Mouse (Mus musculus) G1E (cell line): Measurements from ENCODE around the gene Terb2.

ENCODE experiments used
- CTCF ChIP-seq: IDR thresholded peaks from 2 replicates; pipeline ENCODE4 v1.5.1; 2012; ENCODE audit warnings: low read depth, low read length, inconsistent platforms, mixed read lengths
- GATA1 ChIP-seq: IDR thresholded peaks from 2 replicates; pipeline ENCODE4 v1.6.1; 2012; ENCODE audit warnings: borderline replicate concordance, low read length, inconsistent platforms, mixed read lengths
- POLR2AphosphoS5 ChIP-seq: IDR thresholded peaks from 2 replicates; pipeline ENCODE4 v1.6.1; 2012; ENCODE audit warnings: low read depth, low read length, inconsistent platforms; ENCODE audit not compliant: insufficient replicate concordance
- TAL1 ChIP-seq: conservative IDR thresholded peaks from 2 replicates; pipeline ENCODE4 v1.6.1; 2012; ENCODE audit warnings: low read depth, low read length, inconsistent platforms, mixed read lengths

- no peak for TF ChIP-seq CTCF
- TF ChIP-seq TAL1, result no peak
- no peak for TF ChIP-seq POLR2AphosphoS5
- no peak for TF ChIP-seq GATA1
Observed at GRCm38 (mm10) chr2:122237891-122238470, 51.9 kb downstream of the Terb2 start.
